Mouse (Mus musculus) left cerebral cortex, postnatal 14 days (tissue): ENCODE results near the gene Prune2. TPM values are rescaled to one million over a fixed set of nuclear protein-coding genes. Genes with fewer than 3 reads are reported as not detected.

ENCODE experiments used
- DNase-seq, 2 experiments: peaks; one replicate each; pipeline ENCODE4 v3.0.0; 2021 to 2022; ENCODE audit warnings: low spot score in 2 of 2, mixed read lengths in 1 of 2
- intact Hi-C: fragments of 180-260 bp; cut with DNase I; formaldehyde crosslinking; loops from one replicate; pipeline ENCODE4 v1.15.1; 2025
- total RNA-seq, 2 experiments: library from RNA; stranded (reverse); gene quantifications; 2 replicates each; pipeline ENCODE4 v1.2.3; 2021

Gene Prune2
- total RNA-seq, 2 experiments from 2014 or later: 44.2 to 52.7 TPM

DNA sequence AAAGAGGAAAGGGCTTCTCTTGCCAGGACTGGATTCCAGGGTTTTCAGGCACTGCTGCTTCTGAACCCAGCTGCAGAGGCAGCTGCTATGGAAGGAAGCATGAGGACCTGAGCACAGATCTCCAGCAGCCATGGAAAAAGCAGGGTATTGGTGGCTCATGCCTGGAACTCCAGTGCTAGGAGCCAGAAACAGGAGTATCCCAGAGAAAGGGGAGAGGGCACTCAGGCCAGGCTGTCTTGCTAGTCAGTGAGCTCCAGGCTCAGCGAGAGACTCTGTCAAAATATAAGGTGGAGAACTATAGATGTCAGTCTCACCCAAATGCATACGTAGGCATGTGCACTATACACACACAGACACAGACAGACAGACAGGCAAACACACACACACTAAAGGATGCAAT is 140.4 kb downstream of the Prune2 start:
- intact Hi-C loops: no loop called here
- DNase-seq: no peak

- intact Hi-C loops: no loop called here
- DNase-seq: no peak
Observed at GRCm38 (mm10) chr19:17097210-17097609, 141.3 kb downstream of the Prune2 start.

DNA sequence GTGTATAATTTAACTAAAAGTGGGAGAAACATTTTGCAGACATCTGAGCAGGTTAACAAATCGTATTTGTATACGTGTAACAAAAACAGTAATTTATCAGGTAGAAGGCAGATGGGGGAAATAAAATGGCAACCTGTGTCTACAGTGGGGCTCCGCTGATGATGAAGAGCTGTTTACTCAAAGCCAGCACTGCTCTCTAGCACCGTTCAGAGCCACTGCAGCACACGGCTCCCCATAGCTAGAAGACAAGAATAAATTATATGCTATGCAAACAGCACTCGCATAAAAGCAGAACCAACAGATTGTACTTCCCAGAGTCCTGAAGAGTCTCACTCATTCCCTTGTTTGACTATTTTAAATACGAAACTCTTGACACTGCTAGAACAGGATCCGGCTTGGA is 152.9 kb downstream of the Prune2 start:
- intact Hi-C loops: no loop called here

GRCm38 (mm10) chr19:17124034-17124735 is 168.3 kb downstream of the Prune2 start:
- DNase-seq: peak; percentile 53 to 61
- intact Hi-C loops: loop anchor here (1.0 to 10.0 kb wide), 2 partner anchors 264 to 1711 kb away; no protein-coding TSS in a partner anchor

More for the DNA sequence above, 152.9 kb downstream of the Prune2 start:
- no peak for DNase-seq

GRCm38 (mm10) chr19:17125380-17125779 is 169.5 kb downstream of the Prune2 start:
- DNase-seq: no peak
- intact Hi-C loops: loop anchor here (10.0 kb wide), 1 partner anchor 1709 kb away; no protein-coding TSS in a partner anchor

DNA sequence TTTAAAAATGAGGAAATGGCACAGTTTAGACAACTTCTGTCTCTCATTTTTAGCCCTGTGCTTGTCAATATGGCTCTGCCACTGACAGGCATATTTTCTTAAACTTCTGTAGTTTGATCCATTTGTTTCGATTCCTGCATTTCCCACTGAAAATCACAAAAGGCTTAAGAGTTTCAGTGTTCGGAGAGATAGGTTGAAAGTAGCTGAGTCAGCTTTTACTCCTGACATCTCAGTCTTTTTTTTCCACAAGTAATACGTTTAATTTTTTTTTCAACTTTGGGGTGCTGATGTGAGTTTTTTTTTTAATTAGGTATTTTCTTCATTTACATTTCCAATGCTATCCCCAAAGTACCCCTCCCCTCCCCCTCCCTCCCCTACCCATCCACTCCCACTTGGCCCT is 174.6 kb downstream of the Prune2 start:
- intact Hi-C loops: no loop called here
- no peak for DNase-seq

DNA sequence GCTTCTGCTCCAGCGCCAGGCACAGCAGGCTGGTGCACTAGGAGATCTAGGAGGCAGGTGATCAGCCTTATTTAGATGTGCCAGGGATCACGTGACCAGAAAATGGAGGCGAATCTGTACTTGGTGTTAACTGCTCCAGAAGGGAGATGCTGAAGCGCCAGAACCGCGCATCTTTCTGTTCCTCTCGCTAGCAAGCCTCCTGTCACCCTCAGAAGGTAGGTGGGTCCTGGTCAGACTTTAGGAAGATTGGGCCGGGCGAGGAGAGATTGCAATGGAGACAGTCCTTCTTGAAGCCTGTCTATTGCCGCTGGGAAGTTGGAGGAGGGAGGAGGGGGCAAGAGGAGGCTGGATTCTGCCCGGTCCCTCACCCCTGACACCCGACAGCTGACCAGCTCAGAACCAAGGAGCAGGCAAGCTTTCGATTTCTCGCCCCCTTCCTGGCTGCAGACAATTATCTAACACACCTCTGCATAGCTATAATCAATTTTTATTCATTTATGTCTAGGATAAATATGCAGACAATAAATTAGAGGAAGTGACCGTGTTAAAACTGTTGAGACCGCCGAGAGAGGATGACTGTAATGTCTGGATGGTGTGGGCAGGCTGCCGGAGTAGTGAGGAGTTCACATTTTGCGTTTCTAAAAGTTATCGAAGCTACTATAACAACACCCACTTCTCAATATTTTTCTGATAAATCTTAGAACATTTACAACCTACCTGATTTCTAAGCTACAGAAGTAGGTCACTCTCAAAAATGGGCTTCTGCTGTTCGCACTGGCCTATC is 181.0 kb downstream of the Prune2 start:
- DNase-seq: peak; percentile 77 to 91
- intact Hi-C loops: no loop called here

- intact Hi-C loops: no loop called here
- no peak for DNase-seq
Observed at GRCm38 (mm10) chr19:17137656-17138055, 181.7 kb downstream of the Prune2 start.

GRCm38 (mm10) chr19:17138144-17138915 is 182.4 kb downstream of the Prune2 start:
- intact Hi-C loops: no loop called here
- DNase-seq: no peak

- intact Hi-C loops: no loop called here
- DNase-seq: no peak
Observed at GRCm38 (mm10) chr19:17140016-17140914, 184.3 kb downstream of the Prune2 start.

DNA sequence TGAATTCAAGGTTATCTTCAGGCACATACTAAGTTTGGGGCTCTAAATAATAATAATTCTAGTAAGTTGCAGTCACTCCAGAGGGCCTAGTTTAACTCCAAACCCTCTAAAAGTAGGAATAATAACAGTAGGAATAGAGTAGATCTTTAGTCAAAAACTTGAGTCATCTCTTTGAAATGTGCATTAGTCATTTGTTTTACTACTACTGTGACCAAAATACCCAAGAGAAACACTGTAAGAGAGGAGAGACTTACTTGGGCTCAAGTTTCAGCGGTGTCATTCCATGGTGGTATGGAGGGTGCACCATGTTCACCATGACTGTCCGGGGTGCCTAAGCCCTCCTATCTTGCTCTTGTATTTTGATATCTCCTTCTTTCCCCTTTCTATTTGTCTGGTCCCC is 187.3 kb downstream of the Prune2 start:
- intact Hi-C loops: no loop called here
- no peak for DNase-seq

- intact Hi-C loops: no loop called here
- no peak for DNase-seq
Observed at GRCm38 (mm10) chr19:17144205-17144604, 188.3 kb downstream of the Prune2 start.

DNA sequence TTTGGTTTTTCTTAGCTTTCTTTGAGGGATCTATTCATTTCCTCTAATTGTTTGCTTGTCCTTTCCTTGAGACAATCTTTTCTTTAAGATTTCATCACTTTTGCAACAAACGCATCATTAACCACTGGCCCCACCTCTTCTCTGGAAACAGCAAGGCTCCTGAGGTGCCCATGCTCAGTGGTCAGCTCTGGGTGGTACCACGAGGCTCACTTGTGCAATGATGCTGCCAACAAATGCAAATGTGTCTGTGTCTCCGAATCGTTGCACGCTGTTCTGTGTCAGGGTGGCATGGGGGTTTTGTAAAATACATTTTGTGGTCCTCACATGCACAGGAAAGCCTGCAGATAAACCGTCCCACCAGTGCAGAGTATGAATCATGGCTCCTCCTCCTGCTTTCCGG is 194.1 kb downstream of the Prune2 start:
- DNase-seq: no peak
- intact Hi-C loops: no loop called here

- intact Hi-C loops: no loop called here
- no peak for DNase-seq
Observed at GRCm38 (mm10) chr19:17151781-17152180, 195.9 kb downstream of the Prune2 start.

GRCm38 (mm10) chr19:17152461-17152860 is 196.5 kb downstream of the Prune2 start:
- intact Hi-C loops: no loop called here
- DNase-seq: no peak

DNA sequence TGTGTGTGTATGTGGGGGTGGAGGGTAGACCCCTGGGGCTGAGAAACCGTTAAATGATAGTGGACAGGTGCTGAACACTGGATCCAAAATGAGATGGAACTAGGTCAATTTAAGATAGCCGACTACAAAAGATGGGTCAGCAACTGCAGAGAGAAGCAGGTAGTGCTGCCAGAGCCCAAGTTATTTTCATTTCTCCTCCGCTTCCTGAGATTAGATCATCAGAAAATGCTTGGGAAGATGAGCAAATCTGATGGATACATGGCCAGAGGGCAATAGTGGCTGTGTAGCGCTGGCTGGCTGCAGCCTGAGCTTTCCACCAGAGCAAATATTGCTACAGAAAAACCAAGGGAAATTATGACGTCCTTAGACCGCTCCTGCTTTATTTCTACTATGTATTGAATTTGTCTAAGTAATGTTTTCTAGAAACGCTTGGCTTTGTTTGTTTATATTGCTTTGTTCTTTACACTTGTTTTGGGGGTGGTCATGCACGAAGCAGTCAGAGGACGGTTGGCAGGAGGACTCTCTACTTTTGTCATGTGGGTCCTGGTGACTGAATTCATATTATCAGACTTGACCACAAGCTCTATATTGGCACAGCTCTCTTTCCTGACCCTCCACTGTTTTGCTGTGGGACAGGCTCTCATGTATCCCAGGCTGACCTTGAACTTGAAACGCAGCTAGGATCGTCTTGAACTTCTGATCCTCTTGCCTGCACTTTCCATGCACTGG is 198.2 kb downstream of the Prune2 start:
- DNase-seq: no peak

DNA sequence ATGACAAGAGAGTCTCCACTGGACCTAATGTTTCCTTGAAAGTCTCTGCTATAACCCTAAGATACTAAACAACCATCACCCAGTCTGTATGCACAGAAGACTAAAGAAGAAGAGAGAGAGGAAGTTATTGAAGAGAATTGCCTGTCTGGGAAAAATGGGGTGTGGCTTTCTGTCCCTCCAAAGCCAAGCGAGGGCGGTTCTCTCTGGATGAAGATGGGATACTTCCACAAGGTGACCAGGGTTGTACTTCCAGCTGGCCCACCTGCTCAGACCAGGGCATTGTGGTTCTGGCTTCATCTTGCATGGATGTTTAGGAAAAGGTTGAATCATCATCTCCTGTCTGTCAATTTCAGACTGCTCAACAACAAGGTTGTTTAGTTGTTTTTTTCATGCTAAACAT is 199.3 kb downstream of the Prune2 start:
- DNase-seq: no peak
- intact Hi-C loops: no loop called here

More for the DNA sequence above, 198.2 kb downstream of the Prune2 start:
- intact Hi-C loops: no loop called here

DNA sequence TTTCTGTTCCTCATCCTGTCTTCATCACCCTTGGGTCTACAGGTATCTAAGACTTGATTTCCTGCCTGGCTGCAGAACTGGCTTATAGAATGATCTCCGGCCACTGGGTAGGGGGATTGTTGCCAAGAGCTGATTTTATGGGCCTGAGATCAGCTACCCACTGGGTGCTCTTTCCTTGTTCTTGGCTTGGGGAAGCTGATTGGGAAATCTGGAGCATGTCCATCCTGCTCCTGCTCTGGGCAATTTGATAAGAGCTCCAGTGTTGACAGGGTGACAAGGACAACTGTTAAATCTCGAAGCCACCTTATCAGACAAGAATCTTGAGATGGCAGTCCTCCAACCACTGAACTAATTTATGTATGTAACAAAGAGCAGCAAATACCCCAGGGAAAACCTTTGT is 203.8 kb downstream of the Prune2 start:
- DNase-seq: no peak
- intact Hi-C loops: no loop called here
